Mouse (Mus musculus) midbrain, embryonic 10.5 days (tissue): ENCODE data around the gene Lrrc32. TPM values are rescaled to one million over a fixed set of nuclear protein-coding genes. Genes with fewer than 3 reads are reported as not detected.

Experiments
- DNase-seq: peaks from one replicate; pipeline ENCODE4 v3.0.0-alpha.2; 2017; ENCODE audit warnings: low spot score
- H3K27ac ChIP-seq: fragments of 300-500 bp; sonication (generic); replicated peaks from 2 replicates; pipeline ENCODE4 v1.5.1; 2016; ENCODE audit warnings: mild to moderate bottlenecking
- H3K27me3 ChIP-seq: fragments of 300-500 bp; sonication (generic); 2 replicates; pipeline ENCODE4 v1.6.1; 2016; ENCODE audit warnings: low read depth, mild to moderate bottlenecking; ENCODE audit not compliant: poor library complexity, severe bottlenecking
- H3K36me3 ChIP-seq: fragments of 300-500 bp; sonication (generic); 2 replicates; pipeline ENCODE4 v1.6.1; 2016; ENCODE audit warnings: mild to moderate bottlenecking, moderate library complexity
- H3K4me1 ChIP-seq: fragments of 300-500 bp; sonication (generic); 2 replicates; pipeline ENCODE4 v1.6.1; 2016
- H3K4me3 ChIP-seq: fragments of 300-500 bp; sonication (generic); 2 replicates; pipeline ENCODE4 v1.5.1; 2016; ENCODE audit warnings: mild to moderate bottlenecking, moderate library complexity
- H3K9me3 ChIP-seq: fragments of 300-500 bp; sonication (generic); replicated peaks from 2 replicates; pipeline ENCODE4 v1.6.1; 2016; ENCODE audit warnings: mild to moderate bottlenecking
- WGBS: fragments of 180-500 bp; shearing (Covaris S2); methylation state at CpG from one replicate; pipeline ENCODE4 v1.1.7; 2016; 5-methylcytosine and 5-hydroxymethylcytosine counted together
- polyA plus RNA-seq: library from polyadenylated mRNA; unstranded; fragments of >200 nt; fragmentation: Nextera tagmentation; extraction: Ambion mirVana; gene quantifications from 2 replicates; pipeline ENCODE4 v1.2.1, GENCODE M21; 2016

Lrrc32 gene
- 5.2 and 5.7 TPM in 2 replicates for polyA plus RNA-seq

GRCm38 (mm10) chr7:98489131-98489530 lies at the start of gene Lrrc32:
Gene Lrrc32 (plus strand): TSS chr7:98489283.
- peaks cover 36% of the 10 kb centered on the region for H3K4me1 ChIP-seq
- 54% methylated on average over 6 of the region's 6 CpGs for WGBS
- H3K4me3 ChIP-seq = peak within 1 kb of the TSS; percentile 59
- peaks cover 52% of the 10 kb centered on the region for H3K27me3 ChIP-seq
- H3K36me3 ChIP-seq = no peaks in the 10 kb centered on the region
- peak within 1 kb of the TSS; percentile 81 for H3K27ac ChIP-seq
- H3K9me3 ChIP-seq = no peaks in the 10 kb centered on the region
- DNase-seq = no peak

GRCm38 (mm10) chr7:98439956-98440466 lies 49.1 kb upstream of the Lrrc32 start, which contains the start of gene Gucy2d:
Gene Gucy2d (plus strand): TSS chr7:98440416.
- WGBS = 52% methylated on average over 10 of the region's 10 CpGs
- no peak within 1 kb of the TSS for H3K27ac ChIP-seq
- no peaks in the 10 kb centered on the region for H3K27me3 ChIP-seq
- H3K9me3 ChIP-seq = no peaks in the 10 kb centered on the region
- no peak within 1 kb of the TSS for H3K4me3 ChIP-seq
- DNase-seq = no peak
- no peaks in the 10 kb centered on the region for H3K36me3 ChIP-seq
- 0 out of 2 replicates have a peak, but pooled peaks cover 4% of the 10 kb centered on the region for H3K4me1 ChIP-seq

- H3K27me3 ChIP-seq = no peaks in the 10 kb centered on the region
- H3K36me3 ChIP-seq = no peaks in the 10 kb centered on the region
- H3K9me3 ChIP-seq = no peaks in the 10 kb centered on the region
- no peak for DNase-seq
- WGBS = 80% methylated on average over 3 of the region's 3 CpGs
- peaks cover 7% of the 10 kb centered on the region for H3K4me1 ChIP-seq
- H3K27ac ChIP-seq = no peak overlapping the region
- no peak overlapping the region for H3K4me3 ChIP-seq
Observed at GRCm38 (mm10) chr7:98446873-98447272, 42.2 kb upstream of the Lrrc32 start.

GRCm38 (mm10) chr7:98447585-98448308 lies 41.3 kb upstream of the Lrrc32 start:
- H3K9me3 ChIP-seq = no peaks in the 10 kb centered on the region
- no peaks in the 10 kb centered on the region for H3K27me3 ChIP-seq
- no peak overlapping the region for H3K27ac ChIP-seq
- peaks cover 8% of the 10 kb centered on the region for H3K4me1 ChIP-seq
- peak; percentile 30 for DNase-seq
- WGBS = 65% methylated on average over 11 of the region's 11 CpGs
- no peaks in the 10 kb centered on the region for H3K36me3 ChIP-seq
- H3K4me3 ChIP-seq = no peak overlapping the region

GRCm38 (mm10) chr7:98448309-98448630 lies 40.8 kb upstream of the Lrrc32 start:
- WGBS = 88% methylated on average over 5 of the region's 5 CpGs
- no peaks in the 10 kb centered on the region for H3K36me3 ChIP-seq
- H3K4me1 ChIP-seq = peaks cover 12% of the 10 kb centered on the region

GRCm38 (mm10) chr7:98449696-98450095 lies 39.4 kb upstream of the Lrrc32 start:
- Histone ChIP-seq H3K27ac (no peak overlapping the region), H3K4me3 (no peak overlapping the region), H3K27me3 (no peaks in the 10 kb centered on the region), H3K9me3 (no peaks in the 10 kb centered on the region), H3K36me3 (no peaks in the 10 kb centered on the region), H3K4me1 (peaks cover 8% of the 10 kb centered on the region)
- 87% methylated on average over 9 of the region's 9 CpGs for WGBS
- DNase-seq = no peak

More at GRCm38 (mm10) chr7:98448309-98448630, 40.8 kb upstream of the Lrrc32 start:
- H3K9me3 ChIP-seq = no peaks in the 10 kb centered on the region
- H3K4me3 ChIP-seq = no peak overlapping the region
- no peak overlapping the region for H3K27ac ChIP-seq
- DNase-seq = no peak
- no peaks in the 10 kb centered on the region for H3K27me3 ChIP-seq

GRCm38 (mm10) chr7:98454397-98455120 lies 34.5 kb upstream of the Lrrc32 start:
- Histone ChIP-seq H3K36me3 (no peaks in the 10 kb centered on the region), H3K4me3 (no peak overlapping the region), H3K27ac (no peak overlapping the region), H3K27me3 (no peaks in the 10 kb centered on the region), H3K4me1 (peaks cover 8% of the 10 kb centered on the region), H3K9me3 (no peaks in the 10 kb centered on the region)
- DNase-seq = no peak
- WGBS = 83% methylated on average over 10 of the region's 10 CpGs

- Histone ChIP-seq H3K36me3 (no peaks in the 10 kb centered on the region), H3K27me3 (no peaks in the 10 kb centered on the region), H3K4me3 (no peak overlapping the region), H3K9me3 (no peaks in the 10 kb centered on the region), H3K27ac (no peak overlapping the region), H3K4me1 (no peaks in the 10 kb centered on the region)
- no peak for DNase-seq
- WGBS = 88% methylated on average over 7 of the region's 7 CpGs
Observed at GRCm38 (mm10) chr7:98460319-98460718, 28.8 kb upstream of the Lrrc32 start.

- no peaks in the 10 kb centered on the region for H3K36me3 ChIP-seq
- DNase-seq = no peak
- no peak overlapping the region for H3K4me3 ChIP-seq
- no peaks in the 10 kb centered on the region for H3K9me3 ChIP-seq
- H3K4me1 ChIP-seq = no peaks in the 10 kb centered on the region
- H3K27me3 ChIP-seq = no peaks in the 10 kb centered on the region
- H3K27ac ChIP-seq = no peak overlapping the region
- 79% methylated on average over 3 of the region's 3 CpGs for WGBS
Observed at GRCm38 (mm10) chr7:98469089-98469488, 20.0 kb upstream of the Lrrc32 start.

GRCm38 (mm10) chr7:98472529-98472928 lies 16.6 kb upstream of the Lrrc32 start:
- Histone ChIP-seq H3K4me1 (no peaks in the 10 kb centered on the region), H3K27me3 (no peaks in the 10 kb centered on the region), H3K27ac (no peak overlapping the region), H3K4me3 (no peak overlapping the region), H3K9me3 (no peaks in the 10 kb centered on the region), H3K36me3 (no peaks in the 10 kb centered on the region)
- no peak for DNase-seq
- 84% methylated on average over 2 of the region's 2 CpGs for WGBS

GRCm38 (mm10) chr7:98474558-98474957 lies 14.5 kb upstream of the Lrrc32 start:
- no peak for DNase-seq
- no peaks in the 10 kb centered on the region for H3K36me3 ChIP-seq
- WGBS = 87% methylated on average over 1 of the region's 1 CpGs

GRCm38 (mm10) chr7:98477153-98477552 lies 11.9 kb upstream of the Lrrc32 start:
- H3K9me3 ChIP-seq = no peaks in the 10 kb centered on the region
- 0 out of 2 replicates have a peak, but pooled peaks cover 4% of the 10 kb centered on the region for H3K4me1 ChIP-seq
- DNase-seq = no peak
- H3K36me3 ChIP-seq = no peaks in the 10 kb centered on the region
- no peak overlapping the region for H3K27ac ChIP-seq
- no peak overlapping the region for H3K4me3 ChIP-seq
- 93% methylated on average over 4 of the region's 4 CpGs for WGBS
- H3K27me3 ChIP-seq = peaks cover 3% of the 10 kb centered on the region; the same call in 1 of the 2 replicates

More at GRCm38 (mm10) chr7:98474558-98474957, 14.5 kb upstream of the Lrrc32 start:
- Histone ChIP-seq H3K27ac (no peak overlapping the region), H3K27me3 (no peaks in the 10 kb centered on the region), H3K9me3 (no peaks in the 10 kb centered on the region), H3K4me1 (no peaks in the 10 kb centered on the region), H3K4me3 (no peak overlapping the region)

- H3K27me3 ChIP-seq = peaks cover 9% of the 10 kb centered on the region; the same call in 1 of the 2 replicates
- no peak for DNase-seq
- 92% methylated on average over 1 of the region's 1 CpGs for WGBS
- H3K36me3 ChIP-seq = no peaks in the 10 kb centered on the region
- H3K4me3 ChIP-seq = no peak overlapping the region
- peaks cover 18% of the 10 kb centered on the region; the same call in 1 of the 2 replicates for H3K4me1 ChIP-seq
- no peaks in the 10 kb centered on the region for H3K9me3 ChIP-seq
- H3K27ac ChIP-seq = no peak overlapping the region
Observed at GRCm38 (mm10) chr7:98480481-98480880, 8.6 kb upstream of the Lrrc32 start.
